Comparison of ENCODE assay signal across 12 mouse cellular contexts in genomic region chr1:132361959-132362358, GRCm38 (mm10).
"Had no signal": no experiment of that assay in that cellular context is flagged by ENCODE, and none has a peak within 500 bp of the region (broad histone marks: within the 10 kb centered on the region; RNA-seq: fewer than 3 reads in every experiment).

No protein-coding gene starts in this region.

- H3K9me3 ChIP-seq: kidney, embryonic 15.5 days; limb, embryonic 10.5 days; midbrain, embryonic 15.5 days; neural tube, embryonic 12.5 days had no signal

- H3K4me2 ChIP-seq: kidney, embryonic 15.5 days; midbrain, embryonic 11.5 days; midbrain, embryonic 15.5 days; neural tube, embryonic 12.5 days had no signal

- ATAC-seq: lung, postnatal 0 days; midbrain, embryonic 15.5 days had no signal

- H3K27me3 ChIP-seq: kidney, embryonic 15.5 days; midbrain, embryonic 15.5 days; neural tube, embryonic 12.5 days had no signal

- H3K4me3 ChIP-seq: kidney, embryonic 15.5 days; left cerebral cortex, adult 2 months; limb, embryonic 10.5 days; midbrain, embryonic 15.5 days; neural tube, embryonic 12.5 days had no signal

- H3K9ac ChIP-seq: kidney, embryonic 15.5 days; midbrain, embryonic 15.5 days; neural tube, embryonic 12.5 days had no signal

- H3K27ac ChIP-seq: kidney, embryonic 15.5 days; left cerebral cortex, adult 2 months; limb, embryonic 10.5 days; midbrain, embryonic 15.5 days; neural tube, embryonic 12.5 days; stomach, postnatal 0 days had no signal

- DNase-seq: kidney, postnatal 14 days; lung, adult 2 months; lung, postnatal 36 days; thymus, postnatal 4 days had no signal
